Mouse (Mus musculus) NIH3T3 (cell line): ENCODE data around the gene Ptger4.
"Not testable (repeated sequence)": the region's sequence is repeated elsewhere in the genome, so short reads cannot be mapped to it uniquely, and the experiment has no call there.

ENCODE experiments used
- DNase-seq: peaks from one replicate; pipeline ENCODE4 v3.0.0-alpha.2; 2012; ENCODE audit warnings: low read depth

Ptger4 gene

GRCm38 (mm10) chr15:5238073-5238472, 5.9 kb downstream of the Ptger4 start:
- no peak for DNase-seq

DNA sequence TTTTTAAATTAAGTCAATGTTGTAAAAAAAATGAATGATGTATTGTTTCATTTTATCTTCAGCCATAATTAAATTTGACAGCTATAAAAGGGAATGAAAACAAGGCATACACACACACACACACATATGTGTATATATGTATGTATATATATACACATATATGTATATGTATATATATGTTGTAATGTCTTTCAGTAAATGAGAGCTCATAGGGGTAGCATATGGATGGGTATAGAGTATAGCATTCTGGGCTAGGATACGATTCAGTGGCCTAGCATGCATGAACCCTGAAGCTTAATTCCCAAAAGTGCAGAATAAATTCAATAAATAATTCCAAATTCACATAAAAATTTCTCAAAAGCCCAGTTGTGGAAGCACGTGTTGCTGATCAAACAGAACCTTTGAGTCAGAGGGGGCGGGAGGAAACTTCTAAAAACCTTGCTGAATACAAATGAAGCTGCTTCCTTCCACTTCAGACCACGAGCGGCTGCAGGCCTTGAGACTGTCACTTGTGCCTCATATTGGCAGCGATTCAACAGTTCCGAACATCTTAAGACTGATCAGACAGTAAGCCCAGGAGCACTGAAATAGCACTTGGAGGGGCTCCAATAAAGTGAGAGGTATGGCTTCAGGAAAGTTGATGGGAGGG, 6.9 kb downstream of the Ptger4 start:
- no peak for DNase-seq

GRCm38 (mm10) chr15:5236538-5236937, 7.4 kb downstream of the Ptger4 start:
- DNase-seq = peak; percentile 92

GRCm38 (mm10) chr15:5235527-5235926, 8.5 kb downstream of the Ptger4 start:
- peak; percentile 59 for DNase-seq

DNA sequence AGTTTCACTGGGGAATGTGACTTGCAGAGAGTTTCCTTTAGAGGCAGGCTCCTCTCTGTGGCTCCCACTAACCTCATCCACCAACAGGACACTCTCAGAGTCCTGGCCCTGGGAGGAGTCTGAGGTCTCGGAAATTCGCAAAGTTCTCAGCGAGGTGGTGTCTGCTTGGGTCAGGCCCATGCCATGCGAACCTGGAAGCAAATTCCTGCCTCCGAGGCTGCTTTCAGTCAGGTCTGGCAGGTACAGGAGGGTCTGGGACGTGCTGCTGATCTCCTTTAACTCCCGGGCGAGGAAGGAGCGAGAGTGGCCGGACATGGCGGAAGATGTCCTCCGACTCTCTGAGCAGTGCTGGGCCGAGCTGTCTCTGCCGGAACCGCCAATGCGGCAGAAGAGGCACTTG, 9.3 kb downstream of the Ptger4 start:
- DNase-seq = no peak

DNA sequence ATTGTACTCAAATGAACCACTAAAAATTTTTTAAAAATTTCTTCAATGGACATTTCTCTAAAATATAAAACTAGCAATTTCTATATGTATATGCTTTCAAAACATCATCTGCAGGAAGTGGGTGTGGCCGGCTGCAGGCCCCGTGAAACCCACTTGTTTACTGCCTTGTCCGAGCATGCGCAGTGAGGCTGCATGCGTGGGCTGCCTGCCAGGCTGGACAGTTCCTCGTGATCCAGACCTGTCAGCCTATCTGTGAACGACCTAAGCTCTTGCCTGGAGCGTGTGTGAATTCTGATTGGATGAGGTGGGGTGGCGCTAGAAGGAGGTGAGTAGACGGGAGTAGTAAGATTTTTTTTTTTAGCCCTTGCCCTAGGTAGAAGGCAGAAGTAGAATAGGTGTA, 13.2 kb downstream of the Ptger4 start:
- DNase-seq = not testable (repeated sequence)

DNA sequence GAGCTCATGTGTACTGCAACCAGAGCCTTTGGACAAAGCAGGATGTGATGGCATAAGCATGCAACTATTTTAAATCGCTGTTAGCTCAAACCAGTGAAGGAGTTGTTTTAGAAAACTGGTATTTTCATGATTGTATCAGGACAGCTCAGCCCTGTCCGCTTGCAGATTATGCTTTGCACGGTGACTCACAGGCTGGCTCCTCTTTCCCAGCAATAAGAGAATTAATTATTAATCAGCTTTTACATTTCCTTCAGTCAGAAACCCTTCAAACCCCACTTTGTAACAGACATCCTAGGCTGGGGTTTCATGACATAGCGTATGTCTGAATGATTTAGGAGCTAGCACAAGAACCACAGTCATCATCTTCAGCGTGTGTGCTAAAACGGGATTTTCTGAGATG, 23.5 kb downstream of the Ptger4 start:
- no peak for DNase-seq

DNA sequence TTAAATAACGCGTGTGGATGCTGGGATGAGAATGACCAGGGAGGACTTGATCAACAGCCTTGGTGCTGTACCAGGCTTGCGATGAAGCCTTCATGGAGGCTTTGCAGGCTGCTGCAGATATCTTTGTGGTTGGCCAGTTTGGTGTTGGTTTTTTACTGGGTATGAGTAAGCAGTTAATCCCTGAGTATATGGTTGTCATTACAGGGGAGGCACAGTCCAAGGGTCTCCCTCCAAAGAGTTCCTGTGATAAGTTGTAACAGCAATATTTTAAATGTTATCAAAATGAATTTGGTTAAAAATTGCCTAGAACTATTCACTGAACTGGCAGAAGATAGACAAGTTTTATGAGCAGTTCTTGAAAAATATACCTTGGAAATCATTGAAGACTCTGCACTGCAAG, 34.9 kb downstream of the Ptger4 start:
- DNase-seq = no peak

GRCm38 (mm10) chr15:5205222-5205621, 38.8 kb downstream of the Ptger4 start:
- DNase-seq = no peak

DNA sequence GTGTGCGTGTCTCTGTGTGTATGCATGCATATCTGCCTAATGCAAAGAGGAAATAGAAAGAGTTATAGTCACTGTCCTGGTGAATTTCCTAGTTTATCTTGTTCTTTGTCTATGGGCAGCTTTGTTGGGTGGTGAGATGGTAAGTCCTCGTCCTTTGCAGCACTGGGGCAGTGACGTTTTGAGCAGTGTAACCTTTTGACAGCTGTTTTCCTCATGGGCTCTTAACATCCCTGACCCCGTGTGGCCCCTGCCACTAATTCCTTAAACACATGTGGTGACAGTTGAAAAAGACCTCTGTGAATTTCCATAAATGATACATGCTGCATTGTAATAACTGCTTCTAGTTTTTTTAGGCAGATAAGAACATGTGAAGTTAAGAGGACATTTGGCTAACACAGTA, 47.3 kb downstream of the Ptger4 start:
- no peak for DNase-seq

DNA sequence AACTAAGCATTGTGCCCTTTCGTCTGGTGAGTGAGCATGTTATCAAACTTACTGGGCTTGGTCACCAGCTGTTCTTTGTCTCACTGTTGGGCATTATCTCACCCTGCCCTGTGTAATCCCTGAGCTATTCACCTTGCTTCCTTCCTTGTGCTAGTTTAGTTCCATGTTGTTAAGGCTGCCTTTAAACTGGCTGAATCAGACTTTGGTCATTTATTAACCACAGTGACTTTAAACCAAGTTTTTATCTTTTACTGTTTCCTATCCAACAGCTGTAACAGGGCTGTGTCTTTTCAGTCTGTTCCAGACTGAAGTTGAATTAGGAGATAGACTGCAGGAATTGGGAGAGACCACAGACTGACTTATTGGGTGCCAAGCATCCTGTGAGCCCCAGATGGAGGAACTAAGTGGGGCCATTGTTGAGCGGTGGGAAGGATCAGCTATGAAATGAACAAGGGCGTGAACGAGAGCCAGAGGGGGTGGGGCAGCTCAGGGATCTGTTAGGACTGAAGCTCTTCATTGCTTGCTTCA, 47.9 kb downstream of the Ptger4 start:
- DNase-seq = no peak

DNA sequence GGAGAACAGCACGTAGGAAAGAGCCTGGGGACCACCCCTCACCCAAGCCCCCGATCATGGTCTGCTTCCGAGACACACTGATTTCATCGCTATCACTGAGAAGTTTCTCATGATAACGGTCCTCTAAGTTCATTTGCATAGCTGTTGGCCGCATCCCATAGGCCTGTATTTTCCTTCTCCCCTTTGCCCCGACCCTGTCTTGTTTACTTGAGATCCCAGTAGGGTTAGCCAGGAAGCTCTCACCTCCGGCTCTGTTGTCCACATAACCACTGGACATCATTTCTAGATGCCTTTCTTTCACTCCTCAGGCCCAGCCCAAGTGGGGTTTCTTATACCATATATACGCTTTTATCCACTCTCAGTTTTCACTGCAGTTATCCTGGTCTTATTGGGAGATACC, 49.1 kb downstream of the Ptger4 start:
- DNase-seq = no peak

GRCm38 (mm10) chr15:5194446-5194845, 49.5 kb downstream of the Ptger4 start:
- DNase-seq = peak; percentile 63

- peak; percentile 47 for DNase-seq
These were observed 50.2 kb downstream of the Ptger4 start for GRCm38 (mm10) chr15:5193833-5194232.

- DNase-seq = peak; percentile 20
These were observed 54.4 kb downstream of the Ptger4 start for GRCm38 (mm10) chr15:5189504-5190093.

DNA sequence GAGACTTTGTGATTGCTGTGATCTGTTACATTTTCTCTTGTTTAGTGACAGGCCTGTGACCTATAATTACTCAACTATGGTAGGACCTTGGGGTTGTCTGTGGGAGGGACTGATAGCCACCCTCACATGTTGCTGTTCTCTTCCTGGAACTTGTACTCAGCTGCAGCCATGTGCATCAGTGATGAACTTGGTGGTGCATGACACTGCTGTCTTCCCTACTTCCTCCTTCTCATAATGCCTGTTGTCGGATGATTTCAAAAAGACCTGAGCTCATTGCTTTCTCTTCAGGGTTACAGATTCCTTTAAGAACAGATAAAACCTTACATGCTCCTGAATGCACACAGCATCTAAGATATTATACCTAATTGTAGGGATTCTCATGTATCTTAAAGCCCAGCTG, 56.0 kb downstream of the Ptger4 start:
- no peak for DNase-seq

DNA sequence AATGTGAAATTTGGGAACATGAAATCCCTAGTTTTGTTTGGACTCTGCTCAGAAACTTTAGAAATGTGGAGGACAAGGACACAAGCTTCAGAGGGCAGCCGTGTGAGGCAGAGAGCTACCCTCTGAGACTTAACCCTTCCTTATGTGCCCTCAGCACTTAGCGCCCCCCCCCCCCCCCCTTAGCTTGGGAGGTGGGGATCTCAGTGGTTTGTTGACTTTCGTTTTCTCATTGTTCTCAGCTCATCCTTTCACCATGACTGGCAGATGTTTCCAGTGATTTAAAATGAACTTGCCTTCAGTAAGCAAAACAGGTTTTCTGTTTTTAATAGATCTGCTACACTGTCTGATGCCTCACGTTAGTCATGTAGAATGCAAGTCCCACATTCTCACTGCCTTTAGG, 56.9 kb downstream of the Ptger4 start:
- no peak for DNase-seq

GRCm38 (mm10) chr15:5186293-5186675, 57.7 kb downstream of the Ptger4 start:
- DNase-seq = no peak

DNA sequence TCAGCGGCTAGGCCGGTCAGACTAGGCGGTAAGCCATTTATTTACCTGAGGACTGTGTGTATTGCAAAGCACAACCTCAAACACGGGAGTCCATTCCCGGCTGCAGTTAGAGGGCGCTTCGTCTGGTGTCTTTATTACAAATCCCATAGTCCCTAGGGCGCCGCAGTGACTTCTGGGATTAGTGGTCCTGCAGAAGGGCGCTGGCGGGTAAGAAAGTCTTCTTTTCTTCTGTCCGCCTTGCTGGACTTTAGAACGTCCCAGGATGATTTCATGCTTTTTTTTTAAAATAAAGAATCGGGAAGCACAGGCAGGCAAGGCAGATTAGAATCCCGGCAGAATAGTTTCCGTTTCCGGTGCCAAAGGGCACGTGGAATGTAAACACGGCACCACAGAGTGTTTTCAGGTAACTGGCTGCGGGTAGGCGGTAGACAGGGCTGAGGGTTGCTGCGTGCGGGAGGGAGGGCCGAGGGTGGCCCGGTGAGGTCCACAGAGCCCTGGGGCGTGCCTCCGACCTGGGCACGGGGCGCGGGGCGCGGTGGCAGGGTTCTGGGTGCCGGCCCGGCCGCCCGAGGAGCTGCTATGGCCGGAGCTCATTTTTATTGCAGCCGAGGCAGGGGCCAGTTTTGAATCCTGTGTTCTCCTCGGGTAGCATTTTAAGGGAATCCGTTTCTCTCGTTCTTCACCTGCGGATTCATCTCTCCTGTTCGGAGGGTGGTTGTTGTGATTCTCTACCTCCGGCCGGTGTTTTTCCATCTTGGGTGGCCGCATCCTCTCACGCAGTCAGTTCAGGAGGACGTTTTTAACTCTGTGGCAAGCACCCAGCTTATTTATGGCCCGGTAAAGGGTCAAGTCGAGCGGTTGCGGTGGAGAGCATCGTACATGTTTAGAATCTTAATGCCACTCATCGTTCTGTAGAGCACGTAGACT, 58.4 kb downstream of the Ptger4 start, which contains the start of gene Ttc33:
Gene Ttc33 (plus strand): TSS at position 160 of the 927 bp plus-strand sequence.
- DNase-seq = peak; percentile 84

- peak; percentile 15 for DNase-seq
These were observed 59.2 kb downstream of the Ptger4 start for GRCm38 (mm10) chr15:5184668-5185330.

- DNase-seq = no peak
These were observed 70.7 kb downstream of the Ptger4 start for GRCm38 (mm10) chr15:5173217-5173820.
